Mouse (Mus musculus) liver, adult 2 months (tissue): ENCODE data around the gene Cyb5d2. TPM values are rescaled to one million over a fixed set of nuclear protein-coding genes. Genes with fewer than 3 reads are reported as not detected.
A peak's percentile ranks its signal among the peaks of the same experiment; 100 is the strongest.
"Not testable (repeated sequence)": the region's sequence is repeated elsewhere in the genome, so short reads cannot be mapped to it uniquely, and the experiment has no call there.

Experiments used
- DNase-seq: peaks from one replicate; pipeline ENCODE4 v3.0.0-alpha.2; 2011; ENCODE audit warnings: low read depth, low spot score; ENCODE audit errors: extremely low read depth
- H3K27ac ChIP-seq: fragments of 200-500 bp; replicated peaks from 2 replicates; pipeline ENCODE4 v1.5.1; 2012; ENCODE audit warnings: low read depth, mild to moderate bottlenecking, control low read depth, inconsistent platforms, low read length; ENCODE audit not compliant: insufficient read depth
- H3K27me3 ChIP-seq: fragments of 200-500 bp; 2 replicates; pipeline ENCODE4 v1.6.1; 2012; ENCODE audit warnings: mild to moderate bottlenecking, moderate library complexity, low read length, inconsistent platforms; ENCODE audit not compliant: control insufficient read depth, insufficient read depth
- H3K36me3 ChIP-seq: fragments of 200-500 bp; 2 replicates; pipeline ENCODE4 v1.6.1; 2012; ENCODE audit warnings: low read length, inconsistent platforms; ENCODE audit not compliant: control insufficient read depth, insufficient read depth
- H3K4me1 ChIP-seq: fragments of 200-500 bp; 2 replicates; pipeline ENCODE4 v1.6.1; 2011; ENCODE audit warnings: low read length; ENCODE audit not compliant: control insufficient read depth, insufficient read depth
- H3K4me3 ChIP-seq: fragments of 200-500 bp; 2 replicates; pipeline ENCODE4 v1.5.1; 2011; ENCODE audit warnings: low read depth, mild to moderate bottlenecking, control low read depth, low read length, moderate library complexity; ENCODE audit not compliant: insufficient read depth
- H3K79me2 ChIP-seq: fragments of 200-500 bp; 2 replicates; pipeline ENCODE4 v1.6.1; 2012; ENCODE audit warnings: inconsistent platforms, mild to moderate bottlenecking, low read length, moderate library complexity; ENCODE audit not compliant: control insufficient read depth, insufficient read depth
- H3K9ac ChIP-seq: fragments of 200-500 bp; 2 replicates; pipeline ENCODE4 v1.6.1; 2012; ENCODE audit warnings: low read depth, mild to moderate bottlenecking, control low read depth, inconsistent platforms, low read length
- CTCF ChIP-seq: fragments of 200-500 bp; IDR thresholded peaks from 2 replicates; pipeline ENCODE4 v1.5.1; 2011; ENCODE audit warnings: low read depth, low read length, control low read depth
- POLR2A ChIP-seq: fragments of 200-500 bp; IDR thresholded peaks from 2 replicates; pipeline ENCODE4 v1.6.1; 2011; ENCODE audit warnings: low read length, control low read depth; ENCODE audit not compliant: insufficient read depth; ENCODE audit errors: extremely low read depth
- WGBS: fragments of 180-500 bp; shearing (Covaris S2); methylation state at CpG from one replicate; pipeline ENCODE4 v1.1.7; 2018; 5-methylcytosine and 5-hydroxymethylcytosine counted together
- polyA plus RNA-seq: library from polyadenylated mRNA; depleted of rRNA; stranded (reverse); fragments of >200 nt; gene quantifications from 2 replicates; pipeline ENCODE4 v1.2.3, GENCODE M21; 2012
- total RNA-seq: library from RNA; depleted of rRNA; stranded (reverse); fragments of >200 nt; gene quantifications from 2 replicates; pipeline ENCODE4 v1.2.3, GENCODE M21; 2014

The Cyb5d2 gene
- total and polyA plus RNA-seq, 2 experiments = 9.7 to 9.8 TPM

GRCm38 (mm10) chr11:72760781-72761180 lies 35.2 kb downstream of the Cyb5d2 start:
- DNase-seq = no peak
- Histone ChIP-seq H3K9ac (no peak overlapping the region), H3K27ac (no peak overlapping the region), H3K27me3 (no peaks in the 10 kb centered on the region), H3K4me1 (no peaks in the 10 kb centered on the region), H3K79me2 (no peaks in the 10 kb centered on the region), H3K4me3 (no peak overlapping the region), H3K36me3 (peaks cover 71% of the 10 kb centered on the region)
- no peak for TF ChIP-seq CTCF
- no peak for TF ChIP-seq POLR2A
- WGBS = 90% methylated on average over 1 of the region's 1 CpGs

DNA sequence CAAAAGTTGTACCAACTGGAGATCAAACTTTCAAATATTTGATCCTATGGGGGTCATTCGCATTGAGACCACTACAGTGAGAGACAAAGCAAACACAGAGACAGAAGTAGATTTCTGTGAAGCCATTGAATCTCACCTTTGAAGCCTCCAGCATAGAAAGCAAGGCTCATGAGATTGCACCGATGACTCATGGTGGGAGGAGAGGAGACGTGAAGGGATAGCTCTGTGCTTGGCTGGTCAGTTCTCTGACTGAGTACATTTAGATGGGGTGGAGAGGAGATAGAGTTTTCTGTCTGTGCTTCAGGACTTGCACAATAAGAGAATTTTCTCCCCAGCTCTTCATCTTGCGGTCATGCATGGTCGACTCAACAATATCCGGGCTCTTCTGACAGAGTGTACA lies 36.4 kb downstream of the Cyb5d2 start:
- no peaks in the 10 kb centered on the region for H3K4me1 ChIP-seq
- WGBS = 93% methylated on average over 6 of the region's 6 CpGs
- no peak for TF ChIP-seq CTCF
- no peak for TF ChIP-seq POLR2A

GRCm38 (mm10) chr11:72758316-72758715 lies 37.6 kb downstream of the Cyb5d2 start:
- DNase-seq = no peak
- peaks cover 78% of the 10 kb centered on the region for H3K36me3 ChIP-seq
- WGBS = 98% methylated on average over 5 of the region's 5 CpGs

More for the DNA sequence above, 36.4 kb downstream of the Cyb5d2 start:
- Histone ChIP-seq H3K27ac (no peak overlapping the region), H3K9ac (no peak overlapping the region), H3K27me3 (no peaks in the 10 kb centered on the region), H3K4me3 (no peak overlapping the region), H3K36me3 (peaks cover 78% of the 10 kb centered on the region), H3K79me2 (no peaks in the 10 kb centered on the region)
- DNase-seq = no peak

GRCm38 (mm10) chr11:72751956-72752355 lies 44.0 kb downstream of the Cyb5d2 start:
- 54% methylated on average over 2 of the region's 2 CpGs for WGBS
- Histone ChIP-seq H3K36me3 (peaks cover 64% of the 10 kb centered on the region), H3K4me1 (no peaks in the 10 kb centered on the region), H3K4me3 (no peak overlapping the region), H3K9ac (no peak overlapping the region), H3K79me2 (no peaks in the 10 kb centered on the region), H3K27me3 (no peaks in the 10 kb centered on the region), H3K27ac (no peak overlapping the region)
- peak; percentile 21 for DNase-seq
- TF ChIP-seq POLR2A (no peak), CTCF (peak; percentile 7; the same call in 1 of the 2 replicates)

More at GRCm38 (mm10) chr11:72758316-72758715, 37.6 kb downstream of the Cyb5d2 start:
- Histone ChIP-seq H3K4me1 (no peaks in the 10 kb centered on the region), H3K27ac (no peak overlapping the region), H3K27me3 (no peaks in the 10 kb centered on the region), H3K79me2 (no peaks in the 10 kb centered on the region), H3K4me3 (no peak overlapping the region), H3K9ac (no peak overlapping the region)
- TF ChIP-seq CTCF = no peak
- no peak for TF ChIP-seq POLR2A

- H3K4me1 ChIP-seq = 0 out of 2 replicates have a peak, but pooled peaks cover 1% of the 10 kb centered on the region
- no peaks in the 10 kb centered on the region for H3K27me3 ChIP-seq
- no peak for DNase-seq
- WGBS = 82% methylated on average over 1 of the region's 1 CpGs
- H3K36me3 ChIP-seq = peaks cover 40% of the 10 kb centered on the region
- no peaks in the 10 kb centered on the region for H3K79me2 ChIP-seq
- H3K27ac ChIP-seq = no peak overlapping the region
- TF ChIP-seq CTCF (no peak), POLR2A (no peak)
- no peak overlapping the region for H3K4me3 ChIP-seq
- H3K9ac ChIP-seq = no peak overlapping the region
These were observed 56.9 kb downstream of the Cyb5d2 start for GRCm38 (mm10) chr11:72739048-72739447.

DNA sequence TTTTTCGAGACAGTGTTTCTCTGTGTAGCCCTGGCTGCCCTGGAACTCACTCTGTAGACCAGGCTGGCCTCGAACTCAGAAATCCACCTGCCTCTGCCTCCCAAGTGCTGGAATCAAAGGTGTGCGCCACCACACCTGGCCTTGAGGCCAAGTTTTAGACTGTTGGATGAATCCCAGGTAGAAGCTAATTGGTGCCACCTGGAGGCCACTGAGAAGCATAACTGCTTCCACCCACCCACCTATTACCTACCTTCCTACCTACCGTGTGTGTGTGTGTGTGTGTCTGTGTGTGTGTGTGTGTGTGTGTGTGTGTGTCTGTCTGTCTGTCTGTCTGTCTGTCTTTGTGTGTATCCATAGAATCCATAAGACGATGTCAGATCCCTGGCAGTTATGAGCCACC lies 58.4 kb downstream of the Cyb5d2 start:
- 80% methylated on average over 5 of the region's 5 CpGs for WGBS
- not testable (repeated sequence) for H3K9ac ChIP-seq, H3K27me3 ChIP-seq, H3K4me3 ChIP-seq, H3K79me2 ChIP-seq, H3K4me1 ChIP-seq, H3K27ac ChIP-seq
- peak; percentile 20 for DNase-seq
- TF ChIP-seq CTCF = peak; percentile 38; the same call in 1 of the 2 replicates
- peaks cover 45% of the 10 kb centered on the region for H3K36me3 ChIP-seq
